Mouse (Mus musculus): ENCODE measurements around the gene Iqgap1. TPM values are rescaled to one million over a fixed set of nuclear protein-coding genes. Genes with fewer than 3 reads are reported as not detected.

Iqgap1 gene
- polyA plus RNA-seq (2014; fragmentation: Nextera tagmentation; extraction: Ambion mirVana), result 28.0 and 29.1 TPM in 2 replicates

DNA sequence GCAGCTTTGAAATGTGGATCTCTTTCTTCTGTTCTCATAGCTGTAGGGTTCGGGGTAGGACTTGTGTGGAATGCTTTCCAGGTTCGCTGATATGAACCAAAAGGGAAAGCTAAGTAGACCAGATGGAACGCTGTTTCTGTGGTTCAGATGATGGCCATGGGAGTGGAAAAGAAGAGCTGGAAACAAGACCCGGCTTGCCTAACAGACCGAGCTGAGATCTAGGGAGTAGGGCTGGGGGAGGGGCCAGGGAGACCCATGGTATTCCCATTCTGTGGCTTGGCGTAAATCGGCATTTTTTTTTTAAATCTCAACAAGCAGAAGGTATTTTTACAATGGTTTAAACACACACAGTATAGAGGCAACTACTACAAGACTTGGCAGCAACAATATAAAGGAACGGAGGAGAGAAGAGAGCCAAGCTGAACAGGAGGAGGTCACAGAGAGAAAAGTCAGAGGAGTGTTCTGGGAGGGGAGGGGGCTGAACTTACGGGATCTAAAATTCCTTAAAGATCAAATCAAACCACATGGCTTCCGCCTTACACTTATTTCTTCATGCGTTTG lies at the start of gene Iqgap1:
Iqgap1 (minus strand) TSS at position 132 of the 561 bp plus-strand sequence.
- 78% methylated on average over 11 of the region's 11 CpGs for WGBS
- H3K4me2 ChIP-seq (ENCODE audit: low read depth, low read length, severe bottlenecking), result no peak within 1 kb of the TSS
- ATAC-seq (replicated peaks; ENCODE audit: low FRiP score) (no peak), DNase-seq (ENCODE audit: low spot score) (no peak)
- no peaks in the 10 kb centered on the region for H3K4me1 ChIP-seq (replicated peaks; ENCODE audit: control insufficient read depth, insufficient read depth, low read length)
- H3K9ac ChIP-seq (ENCODE audit: low read length), result no peak within 1 kb of the TSS
- no peaks in the 10 kb centered on the region for H3K36me3 ChIP-seq (ENCODE audit: control insufficient read depth, insufficient read depth, low read length)
- H3K27me3 ChIP-seq (ENCODE audit: control insufficient read depth, insufficient read depth, low read length), result no peaks in the 10 kb centered on the region
- no peak within 1 kb of the TSS for H3K4me3 ChIP-seq (ENCODE audit: low read depth, low read length)
- H3K9me3 ChIP-seq (ENCODE audit: control insufficient read depth, low read length), result no peaks in the 10 kb centered on the region
- no peak within 1 kb of the TSS for H3K27ac ChIP-seq (ENCODE audit: low read depth, low read length)

DNA sequence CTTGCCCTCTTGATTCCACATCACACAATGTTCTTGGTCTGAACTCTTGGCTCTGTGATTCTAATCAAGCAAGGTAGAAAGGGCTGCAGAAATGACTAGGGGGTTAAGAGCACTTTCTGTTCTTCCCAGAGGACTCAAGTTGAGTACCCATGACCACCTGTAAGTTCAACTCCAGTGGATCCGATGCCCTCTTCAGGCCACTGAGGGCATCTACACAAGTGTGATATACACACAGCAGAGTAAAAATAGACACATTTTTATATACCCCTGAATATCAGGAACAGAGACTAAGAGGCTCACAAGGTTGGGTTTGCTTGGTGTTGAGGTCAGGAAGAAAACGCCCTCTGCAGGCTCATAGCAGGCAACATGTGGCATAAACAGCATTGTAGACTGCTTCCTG lies 47.9 kb upstream of the Iqgap1 start:
- ATAC-seq (replicated peaks; ENCODE audit: low FRiP score), result no peak
- H3K4me1 ChIP-seq (replicated peaks; ENCODE audit: control insufficient read depth, insufficient read depth, low read length), result 0 out of 2 replicates have a peak, but pooled peaks cover 2% of the 10 kb centered on the region
- DNase-seq (ENCODE audit: low spot score), result no peak
- no peak overlapping the region for H3K4me3 ChIP-seq (ENCODE audit: low read depth, low read length)
- H3K9ac ChIP-seq (ENCODE audit: low read length), result no peak overlapping the region
- peaks cover 9% of the 10 kb centered on the region for H3K36me3 ChIP-seq (ENCODE audit: control insufficient read depth, insufficient read depth, low read length)
- no peaks in the 10 kb centered on the region for H3K9me3 ChIP-seq (ENCODE audit: control insufficient read depth, low read length)
- 97% methylated on average over 2 of the region's 2 CpGs for WGBS
- no peak overlapping the region for H3K27ac ChIP-seq (ENCODE audit: low read depth, low read length)
- peaks cover 21% of the 10 kb centered on the region for H3K27me3 ChIP-seq (ENCODE audit: control insufficient read depth, insufficient read depth, low read length)
- no peak overlapping the region for H3K4me2 ChIP-seq (ENCODE audit: low read depth, low read length, severe bottlenecking)

DNA sequence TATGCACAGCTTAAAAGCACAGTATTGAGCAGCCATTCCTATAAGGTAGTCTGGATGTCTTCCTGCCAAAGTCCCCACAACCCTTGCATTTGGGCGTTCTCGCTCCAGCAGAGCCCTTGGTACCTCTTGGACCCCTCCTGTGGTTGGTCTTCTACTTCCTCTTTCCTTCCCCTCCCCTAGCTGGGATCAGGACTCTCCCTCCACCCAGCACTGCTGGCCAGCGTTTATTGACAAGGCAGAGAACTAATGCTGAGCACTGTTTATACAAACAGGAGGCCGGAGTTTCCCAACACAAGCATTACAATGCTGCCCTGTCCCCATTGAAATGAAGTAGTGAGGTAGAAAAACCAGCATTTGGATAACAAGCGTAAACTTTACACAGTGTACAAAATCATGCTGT lies 47.3 kb upstream of the Iqgap1 start:
- ATAC-seq (replicated peaks; ENCODE audit: low FRiP score) (no peak), DNase-seq (ENCODE audit: low spot score) (no peak)
- Histone ChIP-seq H3K27me3 (ENCODE audit: control insufficient read depth, insufficient read depth, low read length) (peaks cover 21% of the 10 kb centered on the region), H3K4me2 (ENCODE audit: low read depth, low read length, severe bottlenecking) (no peak overlapping the region), H3K27ac (ENCODE audit: low read depth, low read length) (no peak overlapping the region), H3K36me3 (ENCODE audit: control insufficient read depth, insufficient read depth, low read length) (peaks cover 9% of the 10 kb centered on the region), H3K4me3 (ENCODE audit: low read depth, low read length) (no peak overlapping the region), H3K9ac (ENCODE audit: low read length) (no peak overlapping the region), H3K4me1 (replicated peaks; ENCODE audit: control insufficient read depth, insufficient read depth, low read length) (0 out of 2 replicates have a peak, but pooled peaks cover 2% of the 10 kb centered on the region), H3K9me3 (ENCODE audit: control insufficient read depth, low read length) (no peaks in the 10 kb centered on the region)
- 90% methylated on average over 5 of the region's 5 CpGs for WGBS

- Histone ChIP-seq H3K27ac (ENCODE audit: low read depth, low read length) (no peak overlapping the region), H3K9ac (ENCODE audit: low read length) (no peak overlapping the region), H3K4me3 (ENCODE audit: low read depth, low read length) (no peak overlapping the region), H3K27me3 (ENCODE audit: control insufficient read depth, insufficient read depth, low read length) (no peaks in the 10 kb centered on the region), H3K36me3 (ENCODE audit: control insufficient read depth, insufficient read depth, low read length) (peaks cover 12% of the 10 kb centered on the region; the same call in 1 of the 2 replicates), H3K4me2 (ENCODE audit: low read depth, low read length, severe bottlenecking) (no peak overlapping the region), H3K9me3 (ENCODE audit: control insufficient read depth, low read length) (no peaks in the 10 kb centered on the region), H3K4me1 (replicated peaks; ENCODE audit: control insufficient read depth, insufficient read depth, low read length) (no peaks in the 10 kb centered on the region)
- DNase-seq (ENCODE audit: low spot score) (no peak), ATAC-seq (replicated peaks; ENCODE audit: low FRiP score) (no peak)
- 90% methylated on average over 2 of the region's 2 CpGs for WGBS
Observed at GRCm38 (mm10) chr7:80868686-80869085, 42.9 kb upstream of the Iqgap1 start.

DNA sequence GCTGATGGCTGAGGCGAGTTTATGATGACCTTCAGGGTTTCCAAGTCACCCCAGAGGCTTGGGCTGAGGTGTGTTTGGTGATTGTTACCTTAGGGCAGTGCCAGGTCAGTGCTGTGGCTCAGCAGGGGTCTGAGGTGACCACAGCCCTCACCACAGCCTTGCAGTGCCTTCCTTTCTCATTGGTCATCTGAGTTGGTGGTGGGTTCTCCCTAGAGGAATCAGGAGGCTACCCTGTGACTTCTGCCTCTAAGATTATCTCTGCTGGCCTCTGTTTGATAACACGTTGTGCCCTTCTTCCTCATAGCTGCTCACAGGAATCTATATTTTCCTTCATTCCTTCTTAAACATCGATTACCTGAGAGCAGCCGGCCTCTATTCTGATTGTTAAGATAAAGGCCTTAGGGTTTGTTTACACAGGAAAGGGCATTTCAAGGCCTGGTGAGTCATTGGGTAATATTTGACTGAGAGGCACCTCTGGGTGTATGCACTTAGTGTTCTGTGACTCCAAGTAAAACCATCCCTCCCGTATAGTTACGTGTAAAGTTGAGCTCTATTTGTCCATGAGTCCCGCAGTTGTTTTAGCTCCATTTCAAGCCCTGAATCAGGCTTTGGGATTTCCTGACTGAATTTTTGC lies 40.9 kb upstream of the Iqgap1 start:
- Histone ChIP-seq H3K4me3 (ENCODE audit: low read depth, low read length) (no peak overlapping the region), H3K27me3 (ENCODE audit: control insufficient read depth, insufficient read depth, low read length) (no peaks in the 10 kb centered on the region), H3K27ac (ENCODE audit: low read depth, low read length) (no peak overlapping the region), H3K4me2 (ENCODE audit: low read depth, low read length, severe bottlenecking) (no peak overlapping the region), H3K9ac (ENCODE audit: low read length) (no peak overlapping the region), H3K9me3 (ENCODE audit: control insufficient read depth, low read length) (no peaks in the 10 kb centered on the region), H3K36me3 (ENCODE audit: control insufficient read depth, insufficient read depth, low read length) (peaks cover 8% of the 10 kb centered on the region; the same call in 1 of the 2 replicates), H3K4me1 (replicated peaks; ENCODE audit: control insufficient read depth, insufficient read depth, low read length) (peaks cover 3% of the 10 kb centered on the region; the same call in 1 of the 2 replicates)
- DNase-seq (ENCODE audit: low spot score) (no peak), ATAC-seq (replicated peaks; ENCODE audit: low FRiP score) (no peak)
- 90% methylated on average over 7 of the region's 7 CpGs for WGBS

DNA sequence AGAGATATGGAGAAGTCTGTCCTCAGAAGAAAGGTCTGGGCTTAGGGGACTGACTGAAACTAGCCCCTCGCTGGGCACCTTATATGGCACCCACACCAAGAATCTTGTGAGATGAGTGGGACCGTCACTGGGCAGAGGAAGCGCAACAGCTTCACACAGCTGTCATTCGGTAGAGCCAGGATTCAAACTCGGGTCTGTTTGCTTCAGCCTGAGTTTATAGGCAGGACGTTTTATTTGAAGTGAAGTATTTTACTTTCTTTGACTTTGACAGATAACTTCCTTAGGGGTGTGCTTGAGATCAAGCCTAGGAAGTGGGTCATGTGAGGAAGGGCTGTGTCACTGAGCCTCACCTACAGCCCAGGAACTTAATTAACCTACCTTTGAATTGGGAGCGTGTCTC lies 39.7 kb upstream of the Iqgap1 start:
- H3K4me1 ChIP-seq (replicated peaks; ENCODE audit: control insufficient read depth, insufficient read depth, low read length), result peaks cover 3% of the 10 kb centered on the region; the same call in 1 of the 2 replicates
- no peaks in the 10 kb centered on the region for H3K27me3 ChIP-seq (ENCODE audit: control insufficient read depth, insufficient read depth, low read length)
- no peak overlapping the region for H3K9ac ChIP-seq (ENCODE audit: low read length)
- no peak overlapping the region for H3K4me2 ChIP-seq (ENCODE audit: low read depth, low read length, severe bottlenecking)
- H3K9me3 ChIP-seq (ENCODE audit: control insufficient read depth, low read length), result no peaks in the 10 kb centered on the region
- 96% methylated on average over 7 of the region's 7 CpGs for WGBS
- H3K36me3 ChIP-seq (ENCODE audit: control insufficient read depth, insufficient read depth, low read length), result peaks cover 8% of the 10 kb centered on the region; the same call in 1 of the 2 replicates
- no peak overlapping the region for H3K4me3 ChIP-seq (ENCODE audit: low read depth, low read length)
- H3K27ac ChIP-seq (ENCODE audit: low read depth, low read length), result no peak overlapping the region
- no peak for DNase-seq (ENCODE audit: low spot score)
- no peak for ATAC-seq (replicated peaks; ENCODE audit: low FRiP score)

GRCm38 (mm10) chr7:80864831-80865230 lies 39.1 kb upstream of the Iqgap1 start:
- H3K4me3 ChIP-seq (ENCODE audit: low read depth, low read length), result no peak overlapping the region
- DNase-seq (ENCODE audit: low spot score) (no peak), ATAC-seq (replicated peaks; ENCODE audit: low FRiP score) (no peak)
- no peaks in the 10 kb centered on the region for H3K27me3 ChIP-seq (ENCODE audit: control insufficient read depth, insufficient read depth, low read length)
- no peak overlapping the region for H3K9ac ChIP-seq (ENCODE audit: low read length)
- no peak overlapping the region for H3K4me2 ChIP-seq (ENCODE audit: low read depth, low read length, severe bottlenecking)
- no peaks in the 10 kb centered on the region for H3K9me3 ChIP-seq (ENCODE audit: control insufficient read depth, low read length)
- H3K36me3 ChIP-seq (ENCODE audit: control insufficient read depth, insufficient read depth, low read length), result peaks cover 8% of the 10 kb centered on the region; the same call in 1 of the 2 replicates
- H3K4me1 ChIP-seq (replicated peaks; ENCODE audit: control insufficient read depth, insufficient read depth, low read length), result peaks cover 3% of the 10 kb centered on the region; the same call in 1 of the 2 replicates
- H3K27ac ChIP-seq (ENCODE audit: low read depth, low read length), result no peak overlapping the region
- WGBS, result 88% methylated on average over 8 of the region's 8 CpGs

DNA sequence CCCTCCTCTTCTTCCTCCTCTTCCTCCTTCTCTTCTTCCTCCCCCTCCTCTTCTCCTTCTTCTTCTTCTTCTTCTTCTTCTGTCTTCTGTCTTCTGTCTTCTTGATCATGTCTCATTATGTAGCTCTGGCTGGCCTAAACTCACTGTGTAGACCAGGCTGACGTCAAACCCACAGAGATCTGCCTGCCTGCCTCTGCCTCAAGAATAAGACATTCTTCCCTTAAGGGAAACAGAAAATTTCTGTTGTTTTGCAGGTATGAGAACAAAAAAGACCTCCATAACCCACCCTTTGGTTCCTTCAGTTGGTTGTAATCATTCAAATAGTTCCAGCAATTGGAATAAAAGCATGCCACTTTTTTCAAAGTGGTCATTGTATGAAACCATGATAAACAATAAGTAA lies 38.4 kb upstream of the Iqgap1 start:
- Histone ChIP-seq H3K9me3 (ENCODE audit: control insufficient read depth, low read length) (no peaks in the 10 kb centered on the region), H3K36me3 (ENCODE audit: control insufficient read depth, insufficient read depth, low read length) (peaks cover 8% of the 10 kb centered on the region; the same call in 1 of the 2 replicates), H3K27ac (ENCODE audit: low read depth, low read length) (no peak overlapping the region), H3K4me2 (ENCODE audit: low read depth, low read length, severe bottlenecking) (no peak overlapping the region), H3K27me3 (ENCODE audit: control insufficient read depth, insufficient read depth, low read length) (no peaks in the 10 kb centered on the region), H3K9ac (ENCODE audit: low read length) (no peak overlapping the region), H3K4me3 (ENCODE audit: low read depth, low read length) (no peak overlapping the region), H3K4me1 (replicated peaks; ENCODE audit: control insufficient read depth, insufficient read depth, low read length) (peaks cover 3% of the 10 kb centered on the region; the same call in 1 of the 2 replicates)
- ATAC-seq (replicated peaks; ENCODE audit: low FRiP score) (no peak), DNase-seq (ENCODE audit: low spot score) (no peak)
- WGBS, result 93% methylated on average over 1 of the region's 1 CpGs

Measured in forebrain, embryonic 11.5 days (tissue).